Mouse (Mus musculus): Measurements from ENCODE around the gene Fignl2. TPM values are rescaled to one million over a fixed set of nuclear protein-coding genes. Genes with fewer than 3 reads are reported as not detected.

Fignl2 gene
- total and polyA plus RNA-seq, 3 experiments: 0.05 TPM; not detected in 2

DNA sequence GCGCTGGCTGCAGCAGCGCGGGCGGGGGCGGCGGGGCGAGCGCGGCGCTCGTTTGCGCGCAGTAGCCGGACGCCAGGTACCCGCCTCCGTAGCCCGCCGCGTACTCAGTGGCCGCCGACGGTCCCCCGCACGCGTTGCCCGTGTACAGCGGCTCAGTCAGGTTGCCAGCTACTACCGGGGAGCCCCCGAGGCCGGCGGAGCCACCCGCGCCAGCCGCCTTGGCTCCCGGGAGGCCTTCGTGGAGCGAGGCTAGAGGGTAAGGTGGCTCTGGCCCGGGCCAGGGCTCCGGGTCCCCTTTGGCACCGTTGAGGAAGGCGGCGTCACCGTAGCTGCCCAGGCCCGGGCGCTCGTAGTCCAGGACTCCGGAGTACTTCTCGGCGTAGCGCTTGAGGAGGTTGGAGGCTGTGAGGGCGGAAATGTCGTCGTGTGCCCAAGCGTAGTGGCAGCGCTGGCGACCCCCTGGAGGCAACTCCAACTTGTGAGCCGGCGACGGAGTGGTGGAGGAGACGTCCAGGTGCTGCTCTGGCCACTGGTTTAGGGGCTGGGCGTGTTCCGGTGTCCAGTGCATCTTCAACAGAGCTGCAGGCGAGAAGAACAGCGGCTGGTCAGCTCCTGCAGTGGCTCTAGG lies 24.4 kb downstream of the Fignl2 start:
- Histone ChIP-seq H3K4me1 (ENCODE audit: insufficient read depth, low read depth, low read length) (no peaks in the 10 kb centered on the region), H3K27me3 (ENCODE audit: insufficient read depth, low read length) (no peaks in the 10 kb centered on the region; the same call in 1 of the 2 replicates), H3K36me3 (replicated peaks) (no peaks in the 10 kb centered on the region), H3K4me3 (ENCODE audit: low read depth, low read length) (peak overlapping the region; percentile 30; the same call in 1 of the 2 replicates), H3K9me3 (replicated peaks) (peaks cover 87% of the 10 kb centered on the region)
- DNase-seq (ENCODE audit: low spot score) (no peak), ATAC-seq (ENCODE audit: extremely low read depth, insufficient number of reproducible peaks, low FRiP score, poor library complexity, severe bottlenecking) (no peak)
- no peak for TF ChIP-seq CTCF (IDR thresholded peaks at IDR 0.05; ENCODE audit: low read depth, low read length)
- no peak for TF ChIP-seq POLR2AphosphoS5 (IDR thresholded peaks at IDR 0.05; ENCODE audit: insufficient replicate concordance, low read depth, low read length)
- TF ChIP-seq GATA1 (IDR thresholded peaks at IDR 0.05; ENCODE audit: borderline replicate concordance, low read length): no peak
- no peak for TF ChIP-seq GATA2 (IDR thresholded peaks at IDR 0.05; ENCODE audit: borderline replicate concordance, low read depth, low read length)
- no peak for TF ChIP-seq TAL1 (conservative IDR thresholded peaks at IDR 0.05; ENCODE audit: low read depth, low read length)

DNA sequence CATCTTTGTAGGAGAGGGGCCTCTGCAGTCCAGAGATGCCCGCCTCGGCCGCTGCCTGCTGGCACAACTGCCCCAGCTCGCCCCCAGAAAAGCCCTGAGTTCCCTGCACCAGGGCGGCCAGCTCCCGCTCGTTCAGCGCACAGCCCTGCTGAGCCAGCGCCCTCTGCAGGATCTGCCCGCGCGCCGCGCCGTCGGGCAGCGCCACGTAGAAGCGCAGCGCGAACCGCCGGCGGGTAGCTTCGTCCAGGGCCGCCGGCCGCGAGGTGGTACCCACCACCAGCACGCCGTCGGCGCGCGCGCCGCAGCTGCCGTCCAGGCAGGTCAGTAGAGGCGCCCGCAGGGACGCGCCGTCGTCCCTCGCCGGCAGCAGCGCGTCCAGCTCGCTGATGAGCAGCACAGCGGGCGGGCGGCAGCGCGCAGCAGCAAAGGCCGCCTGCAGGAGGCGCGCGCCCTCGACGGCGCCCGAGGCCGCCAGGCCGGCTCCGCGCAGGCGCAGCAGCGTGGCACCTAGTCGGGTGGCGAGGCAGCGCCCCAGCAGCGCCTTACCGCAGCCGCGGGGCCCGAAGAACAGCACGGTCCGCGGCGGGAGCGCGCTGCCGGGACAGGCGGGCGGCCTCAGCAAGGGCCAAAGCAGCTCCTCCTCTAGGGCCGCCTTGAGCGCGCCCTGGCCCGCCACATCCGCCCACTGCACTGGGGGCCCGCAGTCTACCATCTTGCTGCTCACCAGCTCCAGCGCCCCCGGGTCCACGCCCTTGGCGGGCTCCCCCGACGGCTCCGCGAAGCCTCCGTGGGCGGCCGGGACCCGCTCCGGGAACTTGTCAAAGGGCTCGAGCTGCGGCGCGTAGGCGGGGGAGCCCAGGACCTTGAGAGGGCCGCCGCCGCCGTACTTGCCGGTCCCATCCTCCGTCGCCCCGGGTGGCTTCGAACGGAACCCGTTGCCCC lies 25.5 kb downstream of the Fignl2 start:
- no peak for TF ChIP-seq GATA2 (IDR thresholded peaks at IDR 0.05; ENCODE audit: borderline replicate concordance, low read depth, low read length)
- no peak for TF ChIP-seq GATA1 (IDR thresholded peaks at IDR 0.05; ENCODE audit: borderline replicate concordance, low read length)
- TF ChIP-seq TAL1 (conservative IDR thresholded peaks at IDR 0.05; ENCODE audit: low read depth, low read length): no peak
- TF ChIP-seq CTCF (IDR thresholded peaks at IDR 0.05; ENCODE audit: low read depth, low read length): no peak
- TF ChIP-seq POLR2AphosphoS5 (IDR thresholded peaks at IDR 0.05; ENCODE audit: insufficient replicate concordance, low read depth, low read length): no peak
- ATAC-seq (ENCODE audit: extremely low read depth, insufficient number of reproducible peaks, low FRiP score, poor library complexity, severe bottlenecking): no peak
- Histone ChIP-seq H3K9me3 (replicated peaks) (peaks cover 89% of the 10 kb centered on the region), H3K36me3 (replicated peaks) (no peaks in the 10 kb centered on the region), H3K4me1 (ENCODE audit: insufficient read depth, low read depth, low read length) (no peaks in the 10 kb centered on the region), H3K27me3 (ENCODE audit: insufficient read depth, low read length) (no peaks in the 10 kb centered on the region; the same call in 1 of the 2 replicates), H3K4me3 (ENCODE audit: low read depth, low read length) (peak overlapping the region; percentile 9; the same call in 1 of the 2 replicates)
- DNase-seq (ENCODE audit: low spot score): no peak

DNA sequence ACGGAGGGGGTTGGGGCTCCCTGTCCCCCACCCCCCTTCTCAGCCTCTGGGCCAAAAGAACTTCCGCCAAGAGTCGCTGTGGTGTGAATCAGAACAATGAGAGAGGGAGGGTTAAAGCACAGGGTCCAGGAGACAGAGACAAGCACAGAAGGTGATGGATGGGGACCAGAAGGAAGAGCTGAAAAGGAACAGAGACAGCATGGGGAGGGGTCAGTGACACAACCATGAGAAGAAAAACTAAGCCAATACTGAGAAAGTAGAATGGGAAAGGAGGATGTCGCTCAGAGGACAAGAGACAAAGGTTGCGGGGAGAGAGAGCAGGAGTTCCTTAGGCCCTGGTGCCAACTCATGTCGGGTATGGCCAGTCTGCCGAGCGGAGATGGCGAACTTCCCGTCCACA lies 26.5 kb downstream of the Fignl2 start:
- DNase-seq (ENCODE audit: low spot score) (no peak), ATAC-seq (ENCODE audit: extremely low read depth, insufficient number of reproducible peaks, low FRiP score, poor library complexity, severe bottlenecking) (no peak)
- H3K4me3 ChIP-seq (ENCODE audit: low read depth, low read length): no peak overlapping the region
- H3K9me3 ChIP-seq (replicated peaks): peaks cover 88% of the 10 kb centered on the region
- no peaks in the 10 kb centered on the region for H3K36me3 ChIP-seq (replicated peaks)
- no peak for TF ChIP-seq GATA1 (IDR thresholded peaks at IDR 0.05; ENCODE audit: borderline replicate concordance, low read length)
- no peak for TF ChIP-seq POLR2AphosphoS5 (IDR thresholded peaks at IDR 0.05; ENCODE audit: insufficient replicate concordance, low read depth, low read length)
- TF ChIP-seq CTCF (IDR thresholded peaks at IDR 0.05; ENCODE audit: low read depth, low read length): no peak
- TF ChIP-seq GATA2 (IDR thresholded peaks at IDR 0.05; ENCODE audit: borderline replicate concordance, low read depth, low read length): no peak
- TF ChIP-seq TAL1 (conservative IDR thresholded peaks at IDR 0.05; ENCODE audit: low read depth, low read length): no peak
- H3K4me1 ChIP-seq (ENCODE audit: insufficient read depth, low read depth, low read length): no peaks in the 10 kb centered on the region
- no peaks in the 10 kb centered on the region; the same call in 1 of the 2 replicates for H3K27me3 ChIP-seq (ENCODE audit: insufficient read depth, low read length)

DNA sequence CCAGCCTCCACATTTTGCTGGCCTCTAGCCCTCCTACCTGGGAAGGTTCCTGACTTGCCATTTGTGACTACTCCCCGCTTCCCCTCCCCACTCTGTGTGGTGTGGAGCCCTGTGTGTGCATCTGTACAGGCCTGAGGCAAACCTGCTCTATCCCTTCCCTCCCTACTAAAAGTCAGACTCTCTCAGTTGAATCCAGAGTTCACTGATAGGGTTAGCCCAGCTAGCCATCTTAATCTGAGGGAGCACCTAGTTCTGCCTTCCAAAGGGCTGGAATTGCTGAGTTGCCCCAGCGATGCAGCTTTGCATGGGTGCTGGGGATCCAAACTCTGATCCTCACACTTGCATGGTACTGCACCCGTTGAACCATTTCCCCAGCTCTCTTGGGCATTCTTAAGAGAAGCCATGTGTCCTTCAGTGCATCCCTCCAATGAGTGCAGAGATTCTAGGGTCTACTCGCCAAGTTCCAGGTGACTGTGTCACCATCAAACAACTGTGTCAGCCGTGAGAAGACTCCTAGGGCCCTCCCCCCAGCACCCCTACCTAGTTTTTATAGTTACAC lies 29.9 kb downstream of the Fignl2 start:
- H3K36me3 ChIP-seq (replicated peaks): no peaks in the 10 kb centered on the region
- TF ChIP-seq GATA1 (IDR thresholded peaks at IDR 0.05; ENCODE audit: borderline replicate concordance, low read length) (no peak), POLR2AphosphoS5 (IDR thresholded peaks at IDR 0.05; ENCODE audit: insufficient replicate concordance, low read depth, low read length) (no peak), GATA2 (IDR thresholded peaks at IDR 0.05; ENCODE audit: borderline replicate concordance, low read depth, low read length) (no peak), CTCF (IDR thresholded peaks at IDR 0.05; ENCODE audit: low read depth, low read length) (no peak), TAL1 (conservative IDR thresholded peaks at IDR 0.05; ENCODE audit: low read depth, low read length) (no peak)
- H3K27me3 ChIP-seq (ENCODE audit: insufficient read depth, low read length): no peaks in the 10 kb centered on the region
- no peaks in the 10 kb centered on the region for H3K4me1 ChIP-seq (ENCODE audit: insufficient read depth, low read depth, low read length)
- H3K9me3 ChIP-seq (replicated peaks): peaks cover 85% of the 10 kb centered on the region
- no peak overlapping the region for H3K4me3 ChIP-seq (ENCODE audit: low read depth, low read length)
- ATAC-seq (ENCODE audit: extremely low read depth, insufficient number of reproducible peaks, low FRiP score, poor library complexity, severe bottlenecking) (no peak), DNase-seq (ENCODE audit: low spot score) (no peak)

DNA sequence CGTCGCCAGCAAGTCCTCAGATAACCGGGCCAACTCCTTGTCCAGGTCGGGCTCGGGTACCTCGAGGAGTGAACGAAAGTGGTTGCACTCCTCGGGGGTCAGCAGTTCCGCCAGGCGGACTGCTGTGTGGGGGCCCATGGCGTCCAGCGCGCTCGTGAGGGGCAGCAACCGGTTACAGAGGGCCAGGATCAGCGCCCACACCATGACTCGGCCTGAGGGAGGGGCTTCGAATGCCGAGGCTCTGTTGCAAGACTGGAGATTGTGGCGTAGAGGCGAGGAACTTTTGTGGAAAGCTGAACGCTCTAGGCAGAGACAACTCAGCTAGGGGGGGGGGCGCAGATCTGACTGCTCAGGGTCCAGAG lies 31.2 kb downstream of the Fignl2 start, which contains the start of gene Gm47841:
TSS of gene Gm47841 (minus strand) at position 204 of the 362 bp plus-strand sequence.
- Histone ChIP-seq H3K4me1 (ENCODE audit: insufficient read depth, low read depth, low read length) (no peaks in the 10 kb centered on the region), H3K36me3 (replicated peaks) (no peaks in the 10 kb centered on the region), H3K9me3 (replicated peaks) (peaks cover 82% of the 10 kb centered on the region), H3K4me3 (ENCODE audit: low read depth, low read length) (peak within 1 kb of the TSS; percentile 27; the same call in 1 of the 2 replicates), H3K27me3 (ENCODE audit: insufficient read depth, low read length) (no peaks in the 10 kb centered on the region)
- no peak for TF ChIP-seq POLR2AphosphoS5 (IDR thresholded peaks at IDR 0.05; ENCODE audit: insufficient replicate concordance, low read depth, low read length)
- no peak for TF ChIP-seq TAL1 (conservative IDR thresholded peaks at IDR 0.05; ENCODE audit: low read depth, low read length)
- TF ChIP-seq GATA1 (IDR thresholded peaks at IDR 0.05; ENCODE audit: borderline replicate concordance, low read length): no peak
- no peak for TF ChIP-seq CTCF (IDR thresholded peaks at IDR 0.05; ENCODE audit: low read depth, low read length)
- TF ChIP-seq GATA2 (IDR thresholded peaks at IDR 0.05; ENCODE audit: borderline replicate concordance, low read depth, low read length): no peak
- no peak for ATAC-seq (ENCODE audit: extremely low read depth, insufficient number of reproducible peaks, low FRiP score, poor library complexity, severe bottlenecking)
- DNase-seq (ENCODE audit: low spot score): no peak

Data from G1E (cell line).